In the genomic region with DNA sequence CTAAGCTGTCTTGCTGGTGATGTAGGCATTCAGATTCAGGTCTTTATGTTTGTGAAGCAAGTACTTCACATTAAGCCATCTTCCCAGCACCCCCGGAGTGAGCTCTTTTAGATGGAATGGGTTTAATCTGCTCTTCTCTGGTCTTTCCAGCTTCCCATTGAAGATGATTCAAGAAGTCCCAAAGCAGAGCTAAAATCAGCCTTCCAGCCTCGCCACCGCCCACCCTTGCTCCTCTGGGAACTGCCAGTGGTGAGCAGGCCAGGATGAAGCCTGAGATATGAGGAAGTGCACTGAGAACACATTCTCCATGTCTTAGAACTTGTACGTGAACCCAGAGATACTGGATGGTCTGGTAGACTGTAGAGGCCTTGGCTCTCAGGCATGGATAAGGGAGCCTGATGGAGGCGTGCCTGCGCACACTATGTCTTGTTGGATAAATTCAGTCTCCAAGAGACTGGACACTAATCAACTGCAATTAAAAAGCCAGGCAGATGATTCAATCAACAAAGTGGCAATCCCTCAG, we compare ENCODE assay signal across 16 mouse cellular contexts. TPM values are rescaled to one million over a fixed set of nuclear protein-coding genes. Genes with fewer than 3 reads are reported as not detected.
A peak's percentile ranks its signal among the peaks of the same experiment; 100 is the strongest.
DNase-seq lines count a peak whose midpoint lies in the region; ATAC-seq and TF ChIP-seq lines count a peak whose summit lies in the region.
"Had no signal": no experiment of that assay in that cellular context is flagged by ENCODE, and none has a peak within 500 bp of the region (broad histone marks: within the 10 kb centered on the region; RNA-seq: fewer than 3 reads in every experiment).

No protein-coding gene starts in this region.

- TF ChIP-seq CTCF in stomach, postnatal 0 days (IDR thresholded peaks at IDR 0.05; ENCODE audit: low read depth): no peak

- H3K36me3 ChIP-seq in hindbrain, embryonic 10.5 days: no peaks in the 10 kb centered on the region
- no peaks in the 10 kb centered on the region for H3K36me3 ChIP-seq in hindbrain, embryonic 12.5 days
- H3K36me3 ChIP-seq in stomach, postnatal 0 days (ENCODE audit: control insufficient read depth, insufficient read depth, low read length): no peaks in the 10 kb centered on the region
- H3K36me3 ChIP-seq: forebrain, embryonic 12.5 days; limb, embryonic 13.5 days; lung, embryonic 15.5 days; midbrain, embryonic 13.5 days had no signal

- 85% methylated on average over 6 of the region's 6 CpGs for WGBS in hindbrain, embryonic 10.5 days
- WGBS in hindbrain, embryonic 12.5 days: 86% methylated on average over 6 of the region's 6 CpGs
- 85% methylated on average over 6 of the region's 6 CpGs for WGBS in stomach, postnatal 0 days

- no peaks in the 10 kb centered on the region for H3K27me3 ChIP-seq in hindbrain, embryonic 10.5 days (ENCODE audit: insufficient read depth, poor library complexity, severe bottlenecking)
- no peaks in the 10 kb centered on the region for H3K27me3 ChIP-seq in hindbrain, embryonic 12.5 days
- H3K27me3 ChIP-seq in stomach, postnatal 0 days (ENCODE audit: control insufficient read depth, insufficient read depth, low read length): no peaks in the 10 kb centered on the region
- H3K27me3 ChIP-seq: forebrain, embryonic 12.5 days; limb, embryonic 13.5 days; lung, embryonic 15.5 days; midbrain, embryonic 13.5 days; Patski had no signal

- H3K4me2 ChIP-seq in hindbrain, embryonic 12.5 days (replicated peaks): no peak overlapping the region
- no peak overlapping the region for H3K4me2 ChIP-seq in stomach, postnatal 0 days (replicated peaks; ENCODE audit: low read depth)
- H3K4me2 ChIP-seq: forebrain, embryonic 12.5 days; limb, embryonic 13.5 days; lung, embryonic 15.5 days; midbrain, embryonic 13.5 days had no signal

- H3K9me3 ChIP-seq in hindbrain, embryonic 10.5 days: no peaks in the 10 kb centered on the region
- no peaks in the 10 kb centered on the region for H3K9me3 ChIP-seq in hindbrain, embryonic 12.5 days (replicated peaks)
- H3K9me3 ChIP-seq in stomach, postnatal 0 days (ENCODE audit: control insufficient read depth, low read length): no peaks in the 10 kb centered on the region
- H3K9me3 ChIP-seq: forebrain, embryonic 12.5 days; limb, embryonic 13.5 days; lung, embryonic 15.5 days; midbrain, embryonic 13.5 days had no signal

- 0 out of 2 replicates have a peak overlapping the region, but pooled peaks have one; percentile 24 for H3K27ac ChIP-seq in hindbrain, embryonic 10.5 days
- H3K27ac ChIP-seq in hindbrain, embryonic 12.5 days: no peak overlapping the region
- no peak overlapping the region for H3K27ac ChIP-seq in stomach, postnatal 0 days (replicated peaks)
- H3K27ac ChIP-seq: forebrain, embryonic 12.5 days; layer of hippocampus, adult 2 months; limb, embryonic 13.5 days; lung, embryonic 15.5 days; midbrain, embryonic 13.5 days had no signal

- no peak for TF ChIP-seq EP300 in stomach, postnatal 0 days (optimal IDR thresholded peaks at IDR 0.05)

- no peak for ATAC-seq in hindbrain, embryonic 12.5 days (ENCODE audit: low FRiP score)
- no peak for ATAC-seq in stomach, postnatal 0 days (ENCODE audit: low FRiP score, low TSS enrichment)
- ATAC-seq: activated CD4-positive, CD25-positive, alpha-beta regulatory T cell, adult 4 months; midbrain, embryonic 13.5 days had no signal

- no peak overlapping the region for H3K4me3 ChIP-seq in hindbrain, embryonic 10.5 days
- no peak overlapping the region for H3K4me3 ChIP-seq in hindbrain, embryonic 12.5 days
- no peak overlapping the region for H3K4me3 ChIP-seq in stomach, postnatal 0 days (ENCODE audit: low read depth, low read length)
- H3K4me3 ChIP-seq: forebrain, embryonic 12.5 days; layer of hippocampus, adult 2 months; limb, embryonic 13.5 days; lung, embryonic 15.5 days; midbrain, embryonic 13.5 days had no signal

- DNase-seq in hindbrain, embryonic 10.5 days (ENCODE audit: low spot score): no peak
- peak; percentile 35 for DNase-seq in right cerebral cortex, postnatal 25 days
- DNase-seq in right cerebral cortex, postnatal 14 days: no peak
- peak; percentile 52 for DNase-seq in gastrocnemius, postnatal 25 days
- DNase-seq in cerebellum, postnatal 25 days: no peak
- DNase-seq in stomach, postnatal 0 days (ENCODE audit: low spot score): no peak
- DNase-seq: cerebellum, adult 8-10 months; thymus, postnatal 14 days had no signal

- no peak overlapping the region for H3K9ac ChIP-seq in hindbrain, embryonic 12.5 days
- H3K9ac ChIP-seq in stomach, postnatal 0 days (ENCODE audit: low read length): no peak overlapping the region
- H3K9ac ChIP-seq: forebrain, embryonic 12.5 days; limb, embryonic 13.5 days; lung, embryonic 15.5 days; midbrain, embryonic 13.5 days had no signal

- H3K4me1 ChIP-seq in hindbrain, embryonic 10.5 days (replicated peaks): peaks cover 24% of the 10 kb centered on the region
- H3K4me1 ChIP-seq in hindbrain, embryonic 12.5 days: no peaks in the 10 kb centered on the region
- no peaks in the 10 kb centered on the region for H3K4me1 ChIP-seq in stomach, postnatal 0 days (replicated peaks; ENCODE audit: control insufficient read depth, insufficient read depth)
- H3K4me1 ChIP-seq: forebrain, embryonic 12.5 days; lung, embryonic 15.5 days; midbrain, embryonic 13.5 days had no signal

RNA-seq across cellular contexts. Expression of a gene that starts 51.3 kb away (rescaled TPM):
- polyA plus RNA-seq in hindbrain, embryonic 10.5 days (2016; fragmentation: Nextera tagmentation; extraction: Ambion mirVana): 15.6 and 15.8 TPM in 2 replicates
- 15.9 and 18.7 TPM in 2 replicates for polyA plus RNA-seq in hindbrain, embryonic 12.5 days (2016; fragmentation: Nextera tagmentation; extraction: Ambion mirVana)
- total RNA-seq in gastrocnemius, postnatal 25 days (2021): 10 to 100 TPM; 18.8 to 20.7 TPM
- polyA plus RNA-seq in stomach, postnatal 0 days (2015; fragmentation: Nextera tagmentation; extraction: Ambion mirVana): 12.5 and 12.6 TPM in 2 replicates

Comparison
In these comparisons a context has a peak if more than half of its experiments do, and no peak if none do; other contexts are left out.
1. DNase-seq: peak in right cerebral cortex, postnatal 25 days (single experiment) and gastrocnemius, postnatal 25 days (single experiment); none in hindbrain, embryonic 10.5 days (single experiment), right cerebral cortex, postnatal 14 days (single experiment), cerebellum, postnatal 25 days (0 of 2) and stomach, postnatal 0 days (single experiment).